Mouse (Mus musculus) c-Kit-positive CD71-positive TER-119-positive erythroid progenitor cells, embryonic 14.5 days (primary cell): Measurements from ENCODE around the gene 2610528J11Rik.
"Not testable (repeated sequence)": the region's sequence is repeated elsewhere in the genome, so short reads cannot be mapped to it uniquely, and the experiment has no call there.

Experiments
- DNase-seq: peaks from one replicate; pipeline ENCODE4 v3.0.0-alpha.2; 2013; ENCODE audit warnings: low spot score

Gene 2610528J11Rik

GRCm38 (mm10) chr4:118542510-118543157, 15.8 kb downstream of the 2610528J11Rik start:
- DNase-seq, result no peak

- no peak for DNase-seq
Observed at GRCm38 (mm10) chr4:118543158-118543530, 16.3 kb downstream of the 2610528J11Rik start.

GRCm38 (mm10) chr4:118543592-118544260, 16.9 kb downstream of the 2610528J11Rik start, which contains the start of gene Tmem125:
Gene Tmem125 (minus strand): TSS chr4:118544044.
- peak; percentile 16 for DNase-seq

- DNase-seq, result no peak
Observed at GRCm38 (mm10) chr4:118544441-118545127, 17.8 kb downstream of the 2610528J11Rik start.

- DNase-seq, result not testable (repeated sequence)
Observed at GRCm38 (mm10) chr4:118547424-118548129, 20.8 kb downstream of the 2610528J11Rik start.

- DNase-seq, result peak; percentile 58
Observed at GRCm38 (mm10) chr4:118548130-118548480, 21.3 kb downstream of the 2610528J11Rik start.

- DNase-seq, result no peak
Observed at GRCm38 (mm10) chr4:118553039-118553649, 26.3 kb downstream of the 2610528J11Rik start.

GRCm38 (mm10) chr4:118564062-118564925, 37.5 kb downstream of the 2610528J11Rik start:
- no peak for DNase-seq

GRCm38 (mm10) chr4:118564926-118565279, 38.1 kb downstream of the 2610528J11Rik start:
- no peak for DNase-seq

- peak; percentile 67 for DNase-seq
Observed at GRCm38 (mm10) chr4:118566161-118566676, 39.4 kb downstream of the 2610528J11Rik start.

- DNase-seq, result peak; percentile 88
Observed at GRCm38 (mm10) chr4:118568709-118569108, 41.9 kb downstream of the 2610528J11Rik start.

- no peak for DNase-seq
Observed at GRCm38 (mm10) chr4:118569320-118569719, 42.5 kb downstream of the 2610528J11Rik start.

GRCm38 (mm10) chr4:118571441-118571840, 44.6 kb downstream of the 2610528J11Rik start:
- no peak for DNase-seq

GRCm38 (mm10) chr4:118576097-118576496, 49.3 kb downstream of the 2610528J11Rik start:
- DNase-seq, result peak; percentile 73

- no peak for DNase-seq
Observed at GRCm38 (mm10) chr4:118579313-118579712, 52.5 kb downstream of the 2610528J11Rik start.
